Mouse (Mus musculus): ENCODE results near the gene Tmem233.

DNA sequence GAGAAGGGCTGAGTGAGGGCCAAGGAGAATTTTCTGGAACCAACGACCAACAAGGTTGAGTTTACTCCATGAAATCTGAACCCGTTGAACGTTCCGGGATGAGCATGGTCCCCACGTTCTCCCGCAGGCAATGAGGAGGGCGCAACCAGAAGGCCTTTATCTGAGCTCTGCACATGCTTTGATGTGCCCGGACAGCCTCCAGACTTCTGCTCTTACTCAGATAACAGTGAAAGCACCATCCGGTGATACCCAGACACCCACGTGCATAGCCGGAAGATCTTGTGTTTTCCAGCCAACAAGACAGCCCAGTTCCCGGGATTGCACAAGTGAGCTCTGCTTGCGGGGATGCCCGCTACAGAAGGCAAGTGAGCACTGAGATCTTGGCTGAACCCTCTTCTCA, 56.5 kb downstream of the Tmem233 start:
- no peak for TF ChIP-seq CTCF (IDR thresholded peaks at IDR 0.05; ENCODE audit: extremely low read depth, insufficient read depth, low read length)
- no peak for TF ChIP-seq POLR2A (IDR thresholded peaks at IDR 0.05; ENCODE audit: extremely low read depth, insufficient read depth, low read length)
